Mouse (Mus musculus) heart, postnatal 14 days (tissue): ENCODE measurements around the gene Rhox4g. TPM values are rescaled to one million over a fixed set of nuclear protein-coding genes. Genes with fewer than 3 reads are reported as not detected.
"Not testable (repeated sequence)": the region's sequence is repeated elsewhere in the genome, so short reads cannot be mapped to it uniquely, and the experiment has no call there.

ENCODE experiments used
- DNase-seq, 2 experiments: peaks; one replicate each; pipeline ENCODE4 v3.0.0; 2021 to 2022
- intact Hi-C: fragments of 180-260 bp; cut with DNase I; formaldehyde crosslinking; loops from one replicate; pipeline ENCODE4 v1.15.1; 2025
- long read RNA-seq, 2 experiments: library from polyadenylated mRNA; stranded (forward); transcript quantifications; one replicate each; pipeline ENCODE4 v2.0.0; 2021
- total RNA-seq, 2 experiments: library from RNA; stranded (reverse); gene quantifications; 2 replicates each; pipeline ENCODE4 v1.2.3; 2021

Rhox4g gene
- not detected for total RNA-seq
- long read RNA-seq, experiment 1 = 0 reads
- long read RNA-seq, experiment 2 = 0 reads

DNA sequence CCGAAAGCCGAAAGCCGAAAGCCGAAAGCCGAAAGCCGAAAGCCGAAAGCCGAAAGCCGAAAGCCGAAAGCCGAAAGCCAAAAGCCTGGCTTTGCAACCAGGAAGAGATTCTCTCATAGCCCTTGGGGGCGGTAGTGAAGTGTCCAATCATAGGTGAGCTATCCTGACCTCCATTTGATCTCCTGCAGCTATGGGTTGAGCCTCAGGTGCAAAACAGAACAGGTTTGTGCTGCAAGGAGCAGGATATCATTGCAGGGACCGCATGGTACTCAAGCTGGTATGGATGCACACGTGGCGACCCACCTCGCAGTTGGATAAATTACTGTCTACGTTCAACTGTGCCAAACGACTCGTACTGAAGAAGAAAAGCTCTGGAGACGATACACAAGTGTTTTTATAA lies at the start of gene Rhox4g:
TSS of gene Rhox4g (minus strand) at position 101 of the 400 bp plus-strand sequence.
- DNase-seq, intact Hi-C loops: not testable (repeated sequence)

DNA sequence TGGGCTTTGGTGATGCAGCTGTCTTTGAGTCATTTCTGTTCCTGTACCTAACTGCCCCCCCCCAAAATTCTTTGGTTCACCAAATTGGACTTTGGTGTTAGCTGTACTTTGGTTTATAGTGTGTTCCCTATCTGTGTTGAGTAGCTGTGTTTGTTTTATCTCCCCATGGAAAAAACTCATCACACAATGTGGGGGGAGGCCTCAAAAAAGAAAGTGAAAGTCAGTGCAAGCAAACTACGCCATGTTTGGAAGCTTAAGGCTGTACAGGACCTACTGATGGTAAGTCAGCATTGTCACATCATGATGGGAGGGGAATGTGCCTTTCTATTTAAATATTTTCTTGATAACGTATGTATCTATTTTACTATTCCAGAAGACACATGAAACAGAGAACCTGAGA lies 41.1 kb upstream of the Rhox4g start:
- no peak for DNase-seq
- intact Hi-C loops = no loop called here

DNA sequence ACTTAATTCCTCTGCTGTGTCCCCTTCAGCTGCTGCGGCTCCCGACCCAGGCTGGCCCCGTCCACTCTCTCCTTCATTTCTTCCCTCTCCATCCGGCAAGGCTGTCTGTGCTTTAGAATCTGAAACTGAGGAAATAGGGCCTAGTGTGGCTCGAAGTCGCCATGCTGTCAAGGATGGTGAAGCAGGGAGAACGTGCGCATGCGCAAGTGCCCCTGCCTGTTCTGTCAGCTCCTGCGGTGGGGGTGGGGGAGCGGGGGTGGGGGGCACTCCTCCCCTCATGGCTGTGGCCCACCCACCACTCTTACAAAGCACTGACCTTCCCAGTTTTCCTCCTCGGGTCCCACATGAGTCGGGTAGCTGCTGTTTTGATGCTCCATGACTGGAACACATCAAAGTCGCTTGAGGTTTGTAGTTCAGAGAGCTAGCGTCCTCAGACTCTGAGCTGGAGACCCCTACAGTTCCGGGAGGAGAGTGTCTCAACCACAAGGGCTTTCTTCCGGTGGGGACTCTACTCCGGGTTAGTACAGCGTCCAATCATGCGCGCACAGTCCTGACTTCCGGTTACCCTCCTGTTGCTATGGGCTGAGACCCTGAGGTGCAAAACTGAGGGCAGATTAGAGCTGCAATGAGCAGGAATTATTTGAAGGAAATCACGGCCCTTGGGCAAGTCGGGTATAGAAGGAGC lies 32.0 kb upstream of the Rhox4g start:
- intact Hi-C loops = no loop called here
- DNase-seq = no peak

DNA sequence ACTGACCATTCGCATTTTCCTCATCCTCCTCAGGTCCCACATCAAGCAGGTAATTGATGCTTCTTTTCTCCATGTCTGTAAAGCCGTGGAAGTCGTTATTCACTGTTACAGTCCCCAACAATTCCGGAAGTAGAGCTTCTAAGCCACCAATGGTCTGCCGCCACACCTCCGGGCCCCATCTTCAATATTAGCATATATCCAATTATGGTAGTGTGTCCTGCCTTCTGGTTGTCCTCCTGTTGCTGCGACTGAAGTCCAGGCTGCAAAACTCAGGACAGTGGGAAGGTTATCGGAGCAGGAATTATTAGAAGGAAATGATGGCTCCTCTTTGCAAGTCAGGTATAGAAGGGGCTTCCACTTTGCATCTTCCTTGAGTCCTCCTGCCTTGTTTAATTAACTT lies 22.1 kb upstream of the Rhox4g start, which contains the start of gene Rhox2h:
TSS of gene Rhox2h (minus strand) at position 101 of the 400 bp plus-strand sequence.
- intact Hi-C loops, DNase-seq: not testable (repeated sequence)

DNA sequence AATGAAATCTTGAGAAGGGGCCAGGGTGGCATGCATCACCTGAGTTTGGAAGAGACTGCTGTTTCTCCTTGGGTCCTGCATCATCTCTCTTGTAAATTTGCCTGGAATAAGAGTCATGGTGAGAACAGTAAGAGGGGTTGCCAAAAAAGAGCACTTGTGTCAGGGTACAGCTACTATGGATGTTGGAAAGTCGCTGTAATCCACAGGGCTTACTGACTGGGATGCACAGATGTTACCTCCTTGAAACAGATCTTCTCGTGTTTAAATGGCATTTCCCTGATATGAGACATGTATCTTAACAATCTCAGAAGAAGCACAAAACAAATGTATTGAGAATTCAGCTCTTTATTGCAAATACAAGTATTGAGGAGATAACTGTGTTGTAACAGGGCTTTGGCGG lies 17.5 kb upstream of the Rhox4g start, which contains the start of gene Rhox3h:
TSS of gene Rhox3h (minus strand) at position 101 of the 400 bp plus-strand sequence.
- DNase-seq, intact Hi-C loops: not testable (repeated sequence)

DNA sequence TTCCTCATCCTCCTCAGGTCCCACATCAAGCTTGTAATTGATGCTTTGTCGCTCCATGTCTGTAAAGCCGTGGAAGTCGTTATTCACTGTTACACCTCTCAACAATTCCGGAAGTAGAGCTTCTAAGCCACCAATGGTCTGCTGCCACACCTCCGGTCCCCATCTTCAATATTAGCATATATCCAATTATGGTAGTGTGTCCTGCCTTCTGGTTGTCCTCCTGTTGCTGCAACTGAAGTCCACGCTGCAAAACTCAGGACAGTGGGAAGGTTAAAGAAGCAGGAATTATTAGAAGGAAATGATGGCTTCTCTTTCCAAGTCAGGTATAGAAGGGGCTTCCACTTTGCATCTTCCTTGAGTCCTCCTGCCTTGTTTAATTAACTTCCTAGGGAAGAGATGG lies 7.8 kb downstream of the Rhox4g start, which contains the start of gene Rhox2g:
TSS of gene Rhox2g (minus strand) at position 101 of the 400 bp plus-strand sequence.
- DNase-seq, intact Hi-C loops: not testable (repeated sequence)

DNA sequence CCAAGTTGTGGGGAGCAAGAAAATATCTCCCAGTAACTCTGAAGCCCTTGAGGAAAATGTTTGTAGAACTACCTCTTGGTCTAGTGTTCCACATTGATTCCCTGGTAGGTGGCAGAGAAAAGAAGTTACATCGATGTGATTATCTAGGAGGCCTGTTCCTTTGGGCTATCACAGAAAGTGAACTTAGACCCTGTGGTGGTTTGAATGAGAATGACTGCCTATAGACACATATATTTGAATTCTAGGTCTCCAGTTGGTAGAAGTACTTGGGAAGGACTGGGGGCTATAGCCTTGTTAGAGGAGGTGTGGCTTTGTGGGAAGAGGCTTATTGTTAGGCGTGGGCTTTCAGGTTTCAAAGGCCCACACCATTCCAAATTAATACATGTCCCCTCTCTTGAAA lies 22.6 kb downstream of the Rhox4g start, which contains the start of gene Rhox3g:
TSS of gene Rhox3g (minus strand) at position 101 of the 400 bp plus-strand sequence.
- DNase-seq, intact Hi-C loops: not testable (repeated sequence)

DNA sequence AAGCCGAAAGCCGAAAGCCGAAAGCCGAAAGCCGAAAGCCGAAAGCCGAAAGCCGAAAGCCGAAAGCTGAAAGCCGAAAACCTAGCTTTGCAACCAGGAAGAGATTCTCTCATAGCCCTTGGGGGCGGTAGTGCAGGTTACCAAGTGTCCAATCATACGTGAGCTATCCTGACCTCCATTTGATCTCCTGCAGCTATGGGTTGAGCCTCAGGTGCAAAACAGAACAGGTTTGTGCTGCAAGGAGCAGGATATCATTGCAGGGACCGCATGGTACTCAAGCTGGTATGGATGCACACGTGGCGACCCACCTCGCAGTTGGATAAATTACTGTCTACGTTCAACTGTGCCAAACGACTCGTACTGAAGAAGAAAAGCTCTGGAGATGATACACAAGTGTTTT lies 43.5 kb downstream of the Rhox4g start, which contains the start of gene Rhox4f:
TSS of gene Rhox4f (minus strand) at position 101 of the 400 bp plus-strand sequence.
- intact Hi-C loops, DNase-seq: not testable (repeated sequence)

Other genes starting within 250 kb of the Rhox4g start
- not detected for gene Rhox2b, start 239.3 kb downstream of the Rhox4g start, total RNA-seq
- not detected for gene Rhox4b, start 218.8 kb downstream of the Rhox4g start, total RNA-seq
- gene Rhox2c, start 197.6 kb downstream of the Rhox4g start, total RNA-seq = not detected
- not detected for gene Rhox3c, start 192.7 kb downstream of the Rhox4g start, total RNA-seq
- not detected for gene Rhox4c, start 171.0 kb downstream of the Rhox4g start, total RNA-seq
- gene Rhox2d, start 157.9 kb downstream of the Rhox4g start, total RNA-seq = not detected
- not detected for gene Rhox4d, start 137.0 kb downstream of the Rhox4g start, total RNA-seq
- gene Rhox2e, start 120.9 kb downstream of the Rhox4g start, total RNA-seq = not detected
- gene Rhox3e, start 109.3 kb downstream of the Rhox4g start, total RNA-seq = not detected
- gene Rhox4e, start 93.9 kb downstream of the Rhox4g start, total RNA-seq = not detected
- not detected for gene Rhox2f, start 79.9 kb downstream of the Rhox4g start, total RNA-seq
- not detected for gene Rhox3f, start 70.3 kb downstream of the Rhox4g start, total RNA-seq
- gene Rhox4f, start 43.6 kb downstream of the Rhox4g start, total RNA-seq = not detected
- gene Rhox3g, start 22.7 kb downstream of the Rhox4g start, total RNA-seq = not detected
- gene Rhox2g, start 7.9 kb downstream of the Rhox4g start, total RNA-seq = not detected
- not detected for gene Rhox3h, start 17.4 kb upstream of the Rhox4g start, total RNA-seq
- not detected for gene Rhox2h, start 21.9 kb upstream of the Rhox4g start, total RNA-seq
- 1 to 10 TPM; 1.7 to 3.7 TPM for gene Rhox5, start 153.5 kb upstream of the Rhox4g start, total RNA-seq
- not detected for gene Rhox6, start 175.6 kb upstream of the Rhox4g start, total RNA-seq
- gene Rhox7a, start 180.4 kb upstream of the Rhox4g start, total RNA-seq = not detected
- gene Rhox8, start 227.6 kb upstream of the Rhox4g start, total RNA-seq = not detected
- not detected for gene Rhox7b, start 245.9 kb upstream of the Rhox4g start, total RNA-seq